Mouse (Mus musculus): ENCODE measurements around the gene Nxph3.

DNA sequence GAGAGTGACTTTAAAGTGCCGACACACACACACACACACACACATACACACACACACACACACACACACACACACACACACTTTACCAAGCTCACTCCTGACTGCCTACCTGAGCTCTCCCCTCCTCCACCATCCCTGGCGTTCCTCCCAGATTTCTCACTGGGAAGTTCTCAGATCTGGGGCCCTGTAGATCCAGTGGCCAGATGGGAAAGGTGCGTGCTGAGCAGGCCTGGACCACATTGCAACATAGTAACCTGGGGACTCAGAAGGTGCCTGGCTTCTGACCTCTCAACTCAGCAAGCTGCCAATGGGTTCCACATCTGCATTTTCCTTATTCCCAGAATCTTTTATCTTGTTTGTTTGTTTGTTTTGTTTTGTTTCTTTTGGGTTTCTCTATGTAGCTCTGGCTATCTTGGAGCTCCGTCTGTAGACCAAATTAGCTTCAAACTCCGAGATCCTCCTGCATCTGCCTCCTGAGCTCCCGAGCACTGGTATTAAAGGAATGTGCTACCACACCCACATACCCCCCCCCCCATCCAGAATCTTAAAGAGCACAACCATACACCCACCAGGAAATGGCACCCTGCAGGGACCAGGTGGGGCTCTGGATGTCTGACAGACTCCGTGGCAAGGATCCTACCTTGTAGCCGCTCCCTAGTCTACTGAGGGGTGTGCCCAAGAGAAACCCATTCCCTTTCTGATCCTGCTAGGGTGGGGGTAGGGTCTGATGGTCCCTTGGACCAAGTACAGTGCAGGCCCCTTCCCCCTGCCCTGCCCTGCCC lies 30.4 kb upstream of the Nxph3 start:
- TF ChIP-seq TCF12 (IDR thresholded peaks at IDR 0.05; ENCODE audit: low read depth, low read length) (no peak), CTCF (conservative IDR thresholded peaks at IDR 0.05 in 1 of 2, IDR thresholded peaks at IDR 0.05 in 1 of 2; ENCODE audit: low read depth in 2 of 2, low read length in 2 of 2) (no peak), POLR2A (IDR thresholded peaks at IDR 0.05; ENCODE audit: low read depth, low read length) (no peak), MEF2A (IDR thresholded peaks at IDR 0.05; ENCODE audit: borderline replicate concordance, low read depth, low read length) (no peak), E2F4 (IDR thresholded peaks at IDR 0.05; ENCODE audit: insufficient replicate concordance, low read depth, low read length) (no peak), EP300 (IDR thresholded peaks at IDR 0.05; ENCODE audit: low read length) (no peak), CHD2 (IDR thresholded peaks at IDR 0.05; ENCODE audit: low read length) (no peak), USF1 (IDR thresholded peaks at IDR 0.05; ENCODE audit: low read depth, low read length) (no peak), MAX (IDR thresholded peaks at IDR 0.05; ENCODE audit: low read length) (no peak), NELFE (IDR thresholded peaks at IDR 0.05; ENCODE audit: low read depth, low read length) (no peak), GABPA (IDR thresholded peaks at IDR 0.05; ENCODE audit: insufficient replicate concordance, low read depth, low read length) (no peak), HCFC1 (IDR thresholded peaks at IDR 0.05; ENCODE audit: low read depth, low read length) (no peak), ZMIZ1 (IDR thresholded peaks at IDR 0.05; ENCODE audit: low read depth, low read length) (no peak)

Data from CH12.LX (cell line).